Mouse (Mus musculus): Measurements from ENCODE around the gene Msh3. TPM values are rescaled to one million over a fixed set of nuclear protein-coding genes. Genes with fewer than 3 reads are reported as not detected.
"Not testable (repeated sequence)": the region's sequence is repeated elsewhere in the genome, so short reads cannot be mapped to it uniquely, and the experiment has no call there.

The Msh3 gene
- 21.2 and 25.4 TPM in 2 replicates for polyA plus RNA-seq (2012; rRNA removed)

DNA sequence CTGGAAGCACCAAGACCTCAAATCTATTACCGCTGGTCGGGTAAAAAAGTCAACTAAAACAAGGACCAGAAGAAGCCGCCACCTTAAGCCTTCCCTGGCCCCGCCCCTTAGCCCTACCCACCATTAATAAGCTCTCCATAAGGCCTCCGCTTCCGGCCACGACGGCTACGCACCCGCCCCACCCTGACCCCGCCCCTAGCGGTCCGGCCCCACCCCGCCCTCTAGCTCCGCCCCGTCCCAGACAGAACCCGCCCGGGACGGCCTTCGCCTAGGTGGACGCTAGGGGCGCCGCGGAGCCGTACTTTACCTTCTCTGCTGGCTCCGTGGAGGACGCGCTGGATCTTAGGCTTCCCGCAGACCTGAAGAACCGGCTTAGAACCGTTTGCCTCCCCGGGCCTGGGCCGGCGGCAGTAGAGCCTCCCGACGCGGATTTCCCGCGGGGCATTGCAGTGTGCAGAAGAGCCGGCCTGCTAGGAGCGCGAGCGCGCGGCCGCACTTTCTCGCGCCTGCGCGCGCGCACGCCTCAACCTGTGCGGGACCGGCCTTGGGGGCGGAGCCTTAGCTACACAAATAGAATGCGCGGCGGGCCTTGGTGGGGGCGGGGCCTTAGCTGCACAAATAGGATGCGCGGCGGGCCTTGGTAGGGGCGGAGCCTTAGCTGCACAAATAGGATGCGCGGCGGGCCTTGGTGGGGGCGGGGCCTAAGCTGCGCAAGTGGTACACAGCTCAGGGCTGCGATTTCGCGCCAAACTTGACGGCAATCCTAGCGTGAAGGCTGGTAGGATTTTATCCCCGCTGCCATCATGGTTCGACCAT, at the start of gene Msh3, which contains the start of gene Dhfr:
Msh3 (minus strand) TSS at position 548 of the 816 bp plus-strand sequence.
Dhfr (plus strand) TSS at position 271 of the 816 bp plus-strand sequence.
- DNase-seq (ENCODE audit: extremely low spot score in 1 of 2, low spot score in 1 of 2) = peak; percentile 94 to 97

DNA sequence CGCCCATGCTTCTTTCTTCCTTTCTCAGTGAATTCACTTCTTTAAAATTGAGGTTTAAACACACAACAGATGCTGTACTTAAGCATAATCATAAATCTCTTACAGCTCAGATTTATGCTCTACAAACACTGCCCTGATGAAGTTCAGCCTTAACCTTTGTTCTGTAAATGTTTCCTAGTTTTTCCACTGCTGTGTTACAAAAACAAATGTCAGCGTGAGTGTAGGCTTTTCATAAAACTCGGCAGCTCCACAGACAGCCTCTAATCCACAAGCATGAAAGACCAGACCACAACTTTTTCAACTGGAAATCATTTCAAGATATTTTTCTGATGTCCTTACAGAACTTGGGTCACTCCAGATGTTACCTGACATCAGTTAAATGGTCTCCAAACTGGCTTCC, 48.7 kb upstream of the Msh3 start:
- DNase-seq (ENCODE audit: extremely low spot score in 1 of 2, low spot score in 1 of 2) = no peak

DNA sequence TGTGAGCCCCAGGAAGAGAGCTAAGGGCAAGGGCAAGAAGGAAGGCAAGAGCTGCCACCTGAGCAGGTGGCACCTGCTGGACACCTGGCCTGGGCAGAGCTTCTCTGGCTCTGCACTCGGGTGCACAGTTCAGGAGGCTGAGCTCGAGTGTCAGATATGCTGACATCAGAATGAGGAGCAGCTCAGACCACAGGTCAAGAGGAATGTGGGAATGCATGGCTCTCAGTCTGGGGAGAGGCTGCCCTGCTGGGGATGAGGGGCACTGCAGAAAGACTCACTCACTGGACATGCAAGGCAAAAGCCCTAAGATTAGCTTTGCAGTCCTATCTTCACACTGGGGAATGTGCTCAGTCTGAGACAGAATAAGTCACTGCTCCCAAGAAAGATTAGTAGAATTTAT, 47.3 kb upstream of the Msh3 start:
- DNase-seq (ENCODE audit: extremely low spot score in 1 of 2, low spot score in 1 of 2) = no peak

DNA sequence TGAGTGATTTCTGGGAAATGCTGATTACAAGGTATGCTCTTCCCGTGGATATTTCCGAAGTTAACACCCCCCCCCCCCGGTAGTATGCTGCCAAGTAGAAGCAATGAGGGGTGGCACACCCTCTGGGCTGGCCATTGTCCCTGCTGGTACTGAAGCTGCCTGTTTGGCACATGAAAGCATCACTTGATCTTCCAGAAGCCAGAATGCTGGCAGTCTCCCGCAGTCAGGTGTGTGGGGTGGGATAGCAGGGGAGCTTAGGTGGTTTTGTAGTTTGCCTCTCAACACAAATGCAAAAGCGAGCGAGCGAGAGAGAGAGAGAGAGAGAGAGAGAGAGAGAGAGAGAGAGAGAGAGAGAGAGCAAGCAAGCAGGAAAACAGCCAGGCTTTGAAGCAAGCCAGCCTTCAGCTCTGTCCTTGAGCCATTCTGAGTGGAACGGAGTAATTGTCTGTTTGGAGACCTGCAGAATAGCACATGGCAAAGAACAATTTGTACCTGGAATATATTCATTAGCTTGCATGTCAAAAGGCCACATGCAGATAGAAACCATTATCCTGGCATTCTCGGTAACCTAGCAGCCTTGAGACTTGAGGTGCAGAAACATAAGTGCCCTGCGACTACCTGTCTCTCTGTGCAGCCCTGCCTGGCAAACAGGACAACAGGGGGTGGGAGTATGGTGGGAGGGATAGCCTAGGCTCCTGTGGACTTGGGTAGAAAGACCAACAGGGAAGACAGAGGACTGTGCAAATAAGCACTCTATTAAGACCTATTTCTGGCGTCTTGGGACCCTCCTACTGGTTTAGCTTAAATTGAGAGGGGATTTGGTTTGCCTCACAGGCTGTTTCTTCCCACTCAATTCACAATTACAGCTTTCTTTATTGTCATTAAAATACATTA, 43.9 kb upstream of the Msh3 start:
- DNase-seq (ENCODE audit: extremely low spot score in 1 of 2, low spot score in 1 of 2) = no peak

DNA sequence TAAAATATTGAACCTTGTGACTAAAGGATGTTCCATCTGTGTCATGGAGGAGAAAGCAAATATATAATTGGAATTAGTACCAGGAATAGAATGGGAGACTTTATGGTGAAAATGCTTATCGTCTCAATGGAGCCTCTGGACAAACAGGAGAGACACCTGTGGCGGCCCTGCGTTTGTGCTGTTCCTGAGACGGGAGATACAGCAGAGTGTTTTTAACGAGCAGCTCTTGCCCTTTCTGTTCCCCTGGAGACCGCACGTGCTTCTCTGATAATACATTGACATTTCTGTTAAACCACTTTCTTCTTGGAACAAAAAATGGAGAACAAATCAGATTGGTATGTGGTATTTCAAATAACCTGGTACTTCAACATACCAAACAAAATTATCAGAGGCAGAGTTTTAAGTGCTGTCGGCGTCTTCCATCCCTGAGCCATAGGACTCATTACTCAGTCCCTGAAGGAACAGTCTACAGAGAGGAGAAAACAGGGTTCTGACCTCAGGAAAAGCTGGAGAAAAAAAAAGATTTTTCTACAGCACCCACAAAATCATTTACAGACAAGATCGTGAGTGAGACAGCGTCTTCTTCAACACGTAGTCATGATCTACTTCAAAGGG, 38.4 kb upstream of the Msh3 start:
- no peak for DNase-seq (ENCODE audit: extremely low spot score in 1 of 2, low spot score in 1 of 2)

DNA sequence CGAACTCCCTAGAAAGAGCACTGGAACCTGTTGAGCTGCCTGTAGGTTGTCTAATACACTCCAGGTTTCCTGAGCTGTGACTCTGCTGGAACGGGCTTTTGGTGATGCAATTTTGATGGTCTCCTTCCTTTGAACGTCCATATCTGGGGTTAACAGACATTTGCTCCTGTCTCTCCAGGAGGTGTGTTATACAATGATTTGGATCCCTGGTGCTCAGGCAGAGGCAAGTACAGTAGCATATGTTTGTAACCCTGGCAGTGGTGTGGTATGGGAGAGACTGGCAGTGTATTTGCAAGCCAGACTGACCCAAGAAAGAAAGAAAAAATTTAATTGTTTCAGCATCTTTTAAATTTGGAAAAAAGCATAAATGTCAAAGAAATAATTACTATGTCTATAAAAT, 32.6 kb upstream of the Msh3 start:
- no peak for DNase-seq (ENCODE audit: extremely low spot score in 1 of 2, low spot score in 1 of 2)

DNA sequence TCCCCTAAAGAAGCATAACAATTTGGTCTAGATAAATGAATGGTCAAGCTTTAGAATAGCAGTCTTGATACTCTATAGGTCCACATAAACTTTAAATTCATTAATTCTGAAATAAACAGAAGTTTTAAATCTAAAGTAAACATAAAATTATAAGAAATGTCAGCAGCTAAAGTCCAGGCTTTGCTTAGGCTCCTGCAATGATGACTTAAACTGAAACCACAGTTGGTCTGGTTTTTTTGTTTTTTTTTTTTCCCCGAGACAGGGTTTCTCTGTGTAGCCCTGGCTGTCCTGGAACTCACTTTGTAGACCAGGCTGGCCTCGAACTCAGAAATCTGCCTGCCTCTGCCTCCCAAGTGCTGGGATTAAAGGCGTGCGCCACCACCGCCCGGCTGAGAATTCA, 16.7 kb upstream of the Msh3 start:
- not testable (repeated sequence) for DNase-seq (ENCODE audit: extremely low spot score in 1 of 2, low spot score in 1 of 2)

DNA sequence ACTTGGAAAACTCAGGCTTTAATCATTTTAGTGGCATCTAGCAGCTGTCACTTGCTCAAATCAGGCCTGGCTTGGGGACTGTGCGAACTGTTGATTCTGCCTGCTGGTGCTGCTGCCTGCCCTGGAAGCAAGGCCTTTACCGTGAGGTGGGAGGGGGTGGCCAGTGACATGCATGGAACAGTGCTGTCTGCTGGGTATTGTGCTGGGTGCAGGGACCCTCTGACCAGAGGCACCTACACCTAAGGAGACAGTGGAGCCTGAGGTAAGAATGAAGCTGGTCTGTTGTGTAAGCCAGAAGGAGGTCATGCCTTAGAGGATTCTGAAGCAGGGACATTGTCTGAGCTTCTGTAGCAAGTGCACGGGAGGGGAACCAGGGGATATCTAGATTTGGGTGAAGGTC, 16.0 kb upstream of the Msh3 start:
- DNase-seq (ENCODE audit: extremely low spot score in 1 of 2, low spot score in 1 of 2) = no peak

DNA sequence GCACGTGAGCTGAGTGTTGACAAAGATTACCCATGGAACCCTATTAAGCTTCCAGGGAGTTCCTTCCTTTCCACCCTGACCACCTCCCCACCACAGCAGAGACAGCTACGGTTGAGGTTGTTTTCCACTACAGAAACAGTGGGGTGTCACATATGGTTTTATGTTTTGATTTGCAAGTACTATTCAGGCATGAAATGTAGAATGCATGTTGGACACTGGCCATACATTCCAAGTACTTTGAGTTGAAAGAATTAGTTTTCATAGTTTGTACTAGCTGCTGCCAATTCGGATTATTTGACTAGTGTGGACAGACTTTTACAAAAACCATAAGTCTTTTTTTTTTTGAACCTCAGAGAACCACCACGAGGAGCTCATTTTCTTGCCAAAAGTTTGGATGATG, 10.5 kb upstream of the Msh3 start:
- no peak for DNase-seq (ENCODE audit: extremely low spot score in 1 of 2, low spot score in 1 of 2)

DNA sequence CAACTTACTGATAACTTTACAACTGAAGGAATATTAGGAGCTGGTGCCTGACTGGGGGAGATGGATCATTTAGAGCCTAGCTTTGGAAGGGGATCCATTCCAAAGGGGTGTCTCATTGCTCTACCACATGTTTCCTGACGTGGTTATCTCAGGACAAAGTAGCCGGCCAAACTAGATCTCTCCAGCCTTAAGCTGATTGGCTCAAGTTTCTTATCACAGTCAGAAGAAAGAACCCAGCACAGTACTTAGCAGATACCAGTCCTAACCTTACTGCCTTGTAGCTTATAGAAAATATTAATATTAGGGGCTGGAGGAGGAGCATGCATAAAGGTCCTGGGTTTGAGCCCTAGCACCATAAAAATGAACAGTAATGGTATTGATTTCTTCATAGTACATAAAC, 6.8 kb upstream of the Msh3 start:
- no peak for DNase-seq (ENCODE audit: extremely low spot score in 1 of 2, low spot score in 1 of 2)

DNA sequence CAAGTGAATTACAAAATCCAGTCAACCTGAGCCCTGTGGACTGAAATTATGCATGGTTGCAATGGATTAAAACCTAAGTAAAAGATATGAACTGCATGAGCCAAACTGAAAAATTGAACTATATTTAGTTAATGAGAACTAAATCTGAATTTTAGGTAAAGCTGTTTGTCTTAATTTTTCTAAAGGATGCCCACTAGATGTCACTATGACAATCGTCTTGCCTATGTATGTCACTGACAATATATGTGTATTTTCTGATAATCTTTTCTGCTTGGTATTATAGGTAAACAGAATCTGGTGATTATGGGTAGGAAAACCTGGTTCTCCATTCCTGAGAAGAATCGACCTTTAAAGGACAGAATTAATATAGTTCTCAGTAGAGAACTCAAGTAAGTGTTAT, 2.8 kb upstream of the Msh3 start:
- DNase-seq (ENCODE audit: extremely low spot score in 1 of 2, low spot score in 1 of 2) = peak in 1 of 2 experiments; percentile 30

DNA sequence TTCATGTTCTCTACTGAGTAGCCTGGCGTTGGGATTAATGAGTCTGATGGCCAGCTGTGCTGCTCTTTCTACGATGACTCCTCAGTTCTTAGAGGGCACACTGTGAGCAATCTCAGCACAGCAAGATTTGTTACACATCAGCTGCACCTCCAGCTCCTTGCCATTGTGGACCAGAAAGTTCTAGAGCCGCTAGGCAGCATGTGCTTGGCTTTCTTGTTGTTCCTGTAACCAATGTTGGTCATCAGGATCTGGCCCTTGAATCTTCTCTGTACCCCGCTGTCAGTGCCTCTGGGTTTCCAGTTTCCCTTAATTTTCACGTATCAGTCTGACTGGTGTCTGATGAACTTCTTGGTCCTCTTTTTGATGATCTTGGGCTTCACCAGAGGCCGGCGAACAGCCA, 1.6 kb upstream of the Msh3 start:
- DNase-seq (ENCODE audit: extremely low spot score in 1 of 2, low spot score in 1 of 2) = no peak

DNA sequence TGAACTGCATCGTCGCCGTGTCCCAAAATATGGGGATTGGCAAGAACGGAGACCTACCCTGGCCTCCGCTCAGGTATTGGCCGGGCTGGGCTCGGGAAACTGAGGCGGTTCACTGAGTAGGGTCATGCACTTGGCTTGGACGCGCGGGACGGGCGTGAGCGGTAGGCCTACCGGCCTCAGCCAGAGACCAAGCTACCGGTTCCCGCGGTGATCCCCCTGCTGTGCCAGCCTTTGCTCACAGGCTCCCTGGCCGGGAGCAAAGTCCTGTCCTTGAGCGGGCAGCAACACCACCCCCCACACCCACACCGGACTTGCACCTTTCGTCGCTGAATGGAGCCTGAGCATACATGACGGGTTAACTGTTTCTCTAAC, 455 bp upstream of the Msh3 start:
- no peak for DNase-seq (ENCODE audit: extremely low spot score in 1 of 2, low spot score in 1 of 2)

DNA sequence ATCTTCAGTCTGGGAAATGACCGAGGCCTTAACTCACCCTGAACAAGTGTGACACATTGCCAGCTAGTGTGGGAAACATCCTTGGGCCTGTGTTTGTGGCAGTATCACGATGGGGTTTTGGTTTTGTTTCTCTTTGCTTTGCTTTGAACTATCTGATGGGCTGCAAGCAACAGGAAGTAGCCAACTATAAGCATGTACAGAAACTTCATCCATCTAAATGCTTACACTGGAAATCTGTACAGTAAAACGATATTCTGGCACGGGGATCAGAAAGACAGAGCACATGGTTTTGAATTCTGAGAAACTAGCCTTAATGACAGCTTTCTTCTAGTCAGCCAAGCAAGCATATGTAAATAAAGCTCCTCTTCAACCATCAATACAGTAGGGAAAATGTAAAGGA, 847 bp downstream of the Msh3 start:
- no peak for DNase-seq (ENCODE audit: extremely low spot score in 1 of 2, low spot score in 1 of 2)

DNA sequence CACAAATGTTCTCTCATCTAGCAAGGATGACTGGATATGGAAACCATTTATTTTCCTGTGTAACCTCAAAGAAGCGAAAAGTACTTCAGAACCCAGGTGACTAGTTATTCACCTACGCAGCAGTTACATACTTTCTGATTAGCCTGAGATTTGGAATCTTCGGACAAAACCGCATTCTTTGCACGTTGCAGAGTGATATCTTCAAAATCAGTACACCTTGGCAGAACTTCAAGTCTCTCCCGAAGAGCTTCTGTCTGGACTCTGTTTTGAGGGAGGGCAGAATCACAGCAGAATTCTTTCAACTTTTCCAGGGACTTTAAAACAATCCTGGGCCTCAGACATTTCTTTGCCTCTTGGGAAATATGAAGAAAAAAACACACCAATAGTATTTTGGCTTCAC, 3.7 kb downstream of the Msh3 start:
- DNase-seq (ENCODE audit: extremely low spot score in 1 of 2, low spot score in 1 of 2) = no peak

DNA sequence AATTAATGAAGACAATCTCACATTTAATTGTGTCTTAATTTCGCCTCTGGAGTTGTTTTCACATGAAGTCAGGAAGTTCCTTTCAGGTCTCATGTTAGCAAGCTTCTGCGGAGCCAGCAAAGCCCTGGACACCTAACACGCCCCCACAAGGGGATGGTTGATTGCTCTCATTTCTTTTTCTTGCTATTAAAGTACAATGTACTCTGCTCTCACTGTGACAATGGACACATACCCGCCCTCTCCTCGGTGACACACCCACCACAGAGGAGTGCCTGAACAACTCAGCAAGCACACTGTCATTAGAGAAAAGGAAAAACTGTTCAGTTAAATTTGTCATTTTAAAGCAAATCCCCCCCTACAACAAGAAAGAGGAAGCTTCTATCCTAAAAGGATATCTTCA, 8.5 kb downstream of the Msh3 start:
- no peak for DNase-seq (ENCODE audit: extremely low spot score in 1 of 2, low spot score in 1 of 2)

DNA sequence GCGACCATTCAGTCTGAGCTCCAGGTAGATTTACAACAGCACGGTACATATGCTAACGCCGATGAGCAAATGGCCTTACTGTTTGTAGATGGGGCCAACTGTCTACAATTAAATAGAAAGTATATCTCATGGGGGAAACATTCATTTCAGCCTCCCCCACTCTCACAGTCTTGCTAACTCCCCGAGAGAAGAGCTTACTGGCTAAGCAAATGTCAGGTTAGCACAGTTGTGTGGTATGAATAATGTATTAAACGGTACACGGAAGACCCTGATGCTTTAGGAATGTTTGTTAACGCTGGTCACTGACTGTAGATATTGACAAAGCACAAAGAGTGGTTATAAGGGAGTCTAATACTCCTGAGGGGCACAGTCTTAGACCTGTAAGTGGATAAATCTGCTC, 10.8 kb downstream of the Msh3 start:
- DNase-seq (ENCODE audit: extremely low spot score in 1 of 2, low spot score in 1 of 2) = no peak

DNA sequence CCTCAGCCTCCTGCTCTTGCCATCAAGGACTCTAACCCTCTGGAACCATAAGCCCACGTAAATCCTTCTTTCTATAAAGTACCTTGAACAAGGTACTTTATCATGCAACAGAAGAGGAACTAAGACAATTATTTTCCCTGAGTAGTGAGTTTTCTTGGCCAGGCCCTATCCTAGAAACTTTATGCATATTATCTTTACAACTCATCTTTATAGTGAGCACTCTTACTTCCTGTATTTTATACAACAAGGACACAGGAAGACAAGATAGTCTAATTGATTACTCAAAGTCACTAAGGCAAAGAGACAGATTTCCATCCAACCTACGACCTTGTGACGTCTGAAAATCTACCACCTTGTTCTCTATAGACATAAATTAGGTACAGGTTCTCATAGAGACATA, 15.0 kb downstream of the Msh3 start:
- DNase-seq (ENCODE audit: extremely low spot score in 1 of 2, low spot score in 1 of 2) = no peak

DNA sequence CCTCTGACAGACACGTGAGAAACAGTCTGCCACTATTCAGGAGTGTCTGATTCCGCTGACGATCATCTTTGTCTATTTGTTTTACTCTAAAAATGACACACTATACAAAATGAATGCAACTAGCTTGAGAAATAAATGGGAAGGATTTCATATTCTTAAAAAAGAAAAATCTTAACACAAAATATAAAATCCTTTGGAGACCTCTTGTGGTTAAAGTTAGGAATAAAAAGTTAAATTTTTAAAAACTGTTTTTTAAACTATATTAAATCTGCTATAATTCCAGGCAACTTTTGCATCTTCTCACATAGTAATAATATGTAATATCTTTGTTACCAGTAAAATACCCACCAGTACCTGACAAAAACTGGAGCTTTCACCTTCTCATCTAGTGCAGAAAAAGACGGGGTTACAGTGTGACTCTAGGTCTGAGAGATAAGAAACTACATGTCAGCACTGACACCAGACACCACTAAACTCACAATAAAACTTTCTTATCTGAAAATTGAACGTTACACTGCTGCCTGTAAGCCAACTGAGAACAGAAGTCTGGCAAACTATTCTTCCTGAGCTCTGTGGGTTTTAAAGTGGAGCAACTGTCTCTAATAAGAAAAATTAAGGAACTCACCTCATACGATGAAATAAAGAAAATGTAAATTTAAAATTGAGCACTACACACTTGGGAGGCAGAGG, 16.9 kb downstream of the Msh3 start:
- DNase-seq (ENCODE audit: extremely low spot score in 1 of 2, low spot score in 1 of 2) = no peak

DNA sequence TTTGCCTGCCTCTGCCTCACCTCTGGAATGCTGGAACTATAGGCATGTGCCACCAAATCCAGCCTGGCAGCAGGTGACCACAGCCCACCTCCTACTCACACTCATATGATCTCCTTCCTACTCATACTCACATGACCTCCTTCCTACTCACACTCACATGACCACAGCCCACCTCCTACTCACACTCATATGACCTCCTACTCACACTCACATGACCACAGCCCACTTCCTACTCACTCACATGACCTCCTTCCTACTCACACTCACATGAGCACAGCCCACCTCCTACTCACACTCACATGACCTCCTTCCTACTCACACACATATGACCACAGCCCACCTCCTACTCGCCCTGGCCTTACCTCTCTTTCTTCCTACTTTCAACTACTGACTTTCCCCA, 17.9 kb downstream of the Msh3 start:
- DNase-seq (ENCODE audit: extremely low spot score in 1 of 2, low spot score in 1 of 2) = no peak

Measured in frontal cortex, adult 2 months (tissue).